Mouse (Mus musculus): ENCODE measurements around the gene Prune2. TPM values are rescaled to one million over a fixed set of nuclear protein-coding genes. Genes with fewer than 3 reads are reported as not detected.

The Prune2 gene
- polyA plus RNA-seq, 1 experiment from 2014 or later: 1.9 TPM

DNA sequence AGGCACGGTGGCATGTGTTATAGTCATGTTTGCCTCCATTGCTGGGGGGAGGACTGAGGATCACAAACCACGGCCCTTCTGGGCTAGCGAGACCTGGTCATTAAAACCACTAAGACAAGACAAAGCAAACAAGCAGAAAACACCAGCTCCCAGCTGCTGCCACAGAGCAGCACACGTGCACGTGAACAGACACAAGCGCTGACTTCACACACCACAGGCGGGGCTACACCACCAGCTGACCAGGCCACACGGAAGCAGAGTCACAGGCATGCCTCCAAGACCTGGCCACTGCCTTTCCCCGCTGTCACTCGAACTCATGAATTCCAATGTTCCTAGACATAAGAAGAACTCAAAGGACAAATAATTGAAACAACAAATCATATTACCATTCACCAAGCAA, 125.5 kb downstream of the Prune2 start:
- 88% methylated on average over 10 of the region's 10 CpGs for WGBS
- no peaks in the 10 kb centered on the region for H3K9me3 ChIP-seq
- H3K27me3 ChIP-seq (replicated peaks; ENCODE audit: low read depth, poor library complexity, severe bottlenecking): no peaks in the 10 kb centered on the region
- H3K4me3 ChIP-seq: no peak overlapping the region
- DNase-seq (ENCODE audit: low spot score): no peak
- H3K27ac ChIP-seq (replicated peaks): no peak overlapping the region
- H3K4me1 ChIP-seq: peaks cover 3% of the 10 kb centered on the region; the same call in 1 of the 2 replicates
- H3K36me3 ChIP-seq (replicated peaks): no peaks in the 10 kb centered on the region

DNA sequence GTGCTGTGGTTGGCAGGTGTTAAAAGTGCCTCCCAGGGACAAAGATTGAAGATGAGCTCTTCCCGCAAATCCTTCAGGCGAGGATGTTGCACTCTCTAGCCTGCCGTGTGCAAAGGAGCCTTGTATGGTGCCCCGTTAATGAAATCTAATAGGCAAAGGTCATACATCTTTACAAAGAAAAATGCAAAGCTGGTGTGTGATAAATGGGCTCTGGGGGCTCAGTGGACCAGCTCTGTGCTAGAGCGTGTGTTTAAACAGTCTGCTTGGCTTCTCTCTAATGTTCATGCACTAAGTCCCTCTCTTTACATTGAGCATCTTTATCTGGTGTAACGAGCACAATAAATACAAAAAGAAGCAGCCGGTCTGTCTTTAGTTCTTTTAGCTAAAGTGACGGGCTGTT, 138.1 kb downstream of the Prune2 start:
- peaks cover 13% of the 10 kb centered on the region for H3K4me1 ChIP-seq
- no peak overlapping the region for H3K4me3 ChIP-seq
- WGBS: 42% methylated on average over 8 of the region's 8 CpGs
- H3K27me3 ChIP-seq (replicated peaks; ENCODE audit: low read depth, poor library complexity, severe bottlenecking): no peaks in the 10 kb centered on the region
- no peak for DNase-seq (ENCODE audit: low spot score)
- H3K27ac ChIP-seq (replicated peaks): no peak overlapping the region
- no peaks in the 10 kb centered on the region for H3K9me3 ChIP-seq
- no peaks in the 10 kb centered on the region for H3K36me3 ChIP-seq (replicated peaks)

- no peaks in the 10 kb centered on the region for H3K36me3 ChIP-seq (replicated peaks)
- DNase-seq (ENCODE audit: low spot score): no peak
- no peak overlapping the region for H3K4me3 ChIP-seq
- no peak overlapping the region for H3K27ac ChIP-seq (replicated peaks)
- H3K27me3 ChIP-seq (replicated peaks; ENCODE audit: low read depth, poor library complexity, severe bottlenecking): no peaks in the 10 kb centered on the region
- WGBS: 88% methylated on average over 2 of the region's 2 CpGs
- H3K9me3 ChIP-seq: no peaks in the 10 kb centered on the region
- H3K4me1 ChIP-seq: peaks cover 13% of the 10 kb centered on the region
Measured at GRCm38 (mm10) chr19:17096338-17096737, 140.4 kb downstream of the Prune2 start.

DNA sequence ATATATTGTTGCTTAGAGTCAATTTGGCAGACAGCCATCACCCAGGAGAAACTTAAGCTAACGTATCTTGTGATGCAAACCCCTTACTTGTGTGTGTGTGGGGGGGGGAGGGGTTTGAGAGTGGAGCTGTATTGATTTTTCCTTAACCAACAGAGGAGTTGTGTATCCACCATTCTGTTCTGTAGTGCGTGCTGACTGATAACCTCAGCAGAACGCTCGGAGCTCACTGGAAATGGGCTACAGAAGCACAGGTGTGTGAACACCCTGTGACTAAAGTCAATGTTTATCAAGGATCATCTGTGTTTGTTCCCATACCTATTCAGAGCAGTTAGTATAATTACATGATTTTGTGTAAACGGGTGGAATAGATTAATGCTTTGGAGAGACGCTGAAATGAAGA, 141.3 kb downstream of the Prune2 start:
- no peak for DNase-seq (ENCODE audit: low spot score)
- WGBS: 84% methylated on average over 6 of the region's 6 CpGs

GRCm38 (mm10) chr19:17108782-17109181, 152.9 kb downstream of the Prune2 start:
- H3K9me3 ChIP-seq: no peaks in the 10 kb centered on the region
- no peaks in the 10 kb centered on the region for H3K36me3 ChIP-seq (replicated peaks)
- H3K4me1 ChIP-seq: no peaks in the 10 kb centered on the region
- H3K27me3 ChIP-seq (replicated peaks; ENCODE audit: low read depth, poor library complexity, severe bottlenecking): no peaks in the 10 kb centered on the region
- H3K4me3 ChIP-seq: no peak overlapping the region
- no peak overlapping the region for H3K27ac ChIP-seq (replicated peaks)
- WGBS: 85% methylated on average over 8 of the region's 8 CpGs
- no peak for DNase-seq (ENCODE audit: low spot score)

More for the DNA sequence above, 141.3 kb downstream of the Prune2 start:
- Histone ChIP-seq H3K4me1 (peaks cover 13% of the 10 kb centered on the region), H3K4me3 (no peak overlapping the region), H3K27me3 (replicated peaks; ENCODE audit: low read depth, poor library complexity, severe bottlenecking) (no peaks in the 10 kb centered on the region), H3K9me3 (no peaks in the 10 kb centered on the region), H3K36me3 (replicated peaks) (no peaks in the 10 kb centered on the region), H3K27ac (replicated peaks) (no peak overlapping the region)

DNA sequence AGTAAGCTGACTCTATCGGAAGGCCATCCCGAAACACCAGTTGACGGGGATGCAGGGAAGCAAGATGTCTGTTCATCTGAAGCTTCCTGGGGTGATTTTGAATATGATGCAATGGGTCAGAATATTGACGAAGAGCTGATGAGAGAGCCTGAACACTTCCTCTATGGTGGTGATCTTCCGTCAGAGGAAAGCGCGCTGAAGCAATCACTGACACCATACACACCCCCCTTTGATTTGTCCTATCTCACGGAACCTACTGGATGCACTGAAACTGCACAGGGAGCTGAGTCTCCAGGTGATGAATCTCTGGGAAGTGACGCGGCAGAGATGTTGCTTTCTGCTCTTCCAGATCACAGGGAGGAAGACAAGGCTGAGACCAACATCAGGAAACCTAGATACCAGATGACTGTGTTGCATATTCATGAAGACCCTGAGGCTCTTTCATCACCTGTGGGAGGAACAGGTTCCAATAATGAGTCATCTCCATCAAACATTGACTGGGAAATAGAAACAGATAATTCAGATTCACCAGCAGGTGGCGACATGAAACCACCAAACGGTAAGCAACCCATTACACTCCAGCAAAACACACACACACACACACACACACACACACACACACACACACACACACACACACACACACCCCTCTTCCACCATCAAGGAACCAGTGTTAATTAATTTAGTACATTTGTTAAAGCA, 168.3 kb downstream of the Prune2 start:
- no peaks in the 10 kb centered on the region for H3K9me3 ChIP-seq
- no peak overlapping the region for H3K27ac ChIP-seq (replicated peaks)
- DNase-seq (ENCODE audit: low spot score): peak; percentile 47
- H3K4me3 ChIP-seq: no peak overlapping the region
- WGBS: 67% methylated on average over 12 of the region's 12 CpGs
- H3K36me3 ChIP-seq (replicated peaks): no peaks in the 10 kb centered on the region
- no peaks in the 10 kb centered on the region for H3K27me3 ChIP-seq (replicated peaks; ENCODE audit: low read depth, poor library complexity, severe bottlenecking)
- no peaks in the 10 kb centered on the region for H3K4me1 ChIP-seq

DNA sequence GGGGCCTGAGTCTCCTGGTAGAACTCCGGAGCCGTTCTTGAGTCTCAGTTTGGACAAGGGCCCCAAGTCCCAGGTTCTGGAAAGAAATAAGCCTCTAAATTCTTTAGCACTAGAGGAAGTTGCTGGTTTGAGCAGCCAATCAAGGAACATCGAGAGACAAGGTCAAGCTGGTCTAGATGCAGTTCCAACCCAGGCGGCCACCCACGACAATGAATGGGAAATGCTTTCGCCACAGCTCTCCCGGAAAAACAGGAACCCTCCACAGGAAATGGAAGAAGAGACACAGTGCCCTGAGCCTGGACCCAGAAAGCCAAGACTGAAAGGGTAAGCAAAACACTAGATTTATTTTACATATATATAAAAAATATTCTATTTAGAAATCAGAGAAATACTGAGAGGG, 169.5 kb downstream of the Prune2 start:
- no peak for DNase-seq (ENCODE audit: low spot score)
- 84% methylated on average over 7 of the region's 7 CpGs for WGBS
- no peak overlapping the region for H3K27ac ChIP-seq (replicated peaks)
- H3K27me3 ChIP-seq (replicated peaks; ENCODE audit: low read depth, poor library complexity, severe bottlenecking): no peaks in the 10 kb centered on the region
- H3K36me3 ChIP-seq (replicated peaks): no peaks in the 10 kb centered on the region
- H3K4me1 ChIP-seq: no peaks in the 10 kb centered on the region
- H3K9me3 ChIP-seq: no peaks in the 10 kb centered on the region
- H3K4me3 ChIP-seq: no peak overlapping the region

- Histone ChIP-seq H3K4me3 (no peak overlapping the region), H3K9me3 (no peaks in the 10 kb centered on the region), H3K4me1 (no peaks in the 10 kb centered on the region), H3K27ac (replicated peaks) (no peak overlapping the region), H3K27me3 (replicated peaks; ENCODE audit: low read depth, poor library complexity, severe bottlenecking) (peaks cover 3% of the 10 kb centered on the region; the same call in 1 of the 2 replicates), H3K36me3 (replicated peaks) (no peaks in the 10 kb centered on the region)
- no peak for DNase-seq (ENCODE audit: low spot score)
- 87% methylated on average over 3 of the region's 3 CpGs for WGBS
Measured at GRCm38 (mm10) chr19:17130544-17130943, 174.6 kb downstream of the Prune2 start.

GRCm38 (mm10) chr19:17136677-17137460, 181.0 kb downstream of the Prune2 start:
- DNase-seq (ENCODE audit: low spot score): peak; percentile 60
- H3K27ac ChIP-seq (replicated peaks): no peak overlapping the region
- no peaks in the 10 kb centered on the region for H3K36me3 ChIP-seq (replicated peaks)
- peaks cover 30% of the 10 kb centered on the region for H3K27me3 ChIP-seq (replicated peaks; ENCODE audit: low read depth, poor library complexity, severe bottlenecking)
- peak overlapping the region; percentile 62 for H3K4me3 ChIP-seq
- 10% methylated on average over 21 of the region's 21 CpGs for WGBS
- no peaks in the 10 kb centered on the region for H3K9me3 ChIP-seq
- H3K4me1 ChIP-seq: peaks cover 5% of the 10 kb centered on the region

DNA sequence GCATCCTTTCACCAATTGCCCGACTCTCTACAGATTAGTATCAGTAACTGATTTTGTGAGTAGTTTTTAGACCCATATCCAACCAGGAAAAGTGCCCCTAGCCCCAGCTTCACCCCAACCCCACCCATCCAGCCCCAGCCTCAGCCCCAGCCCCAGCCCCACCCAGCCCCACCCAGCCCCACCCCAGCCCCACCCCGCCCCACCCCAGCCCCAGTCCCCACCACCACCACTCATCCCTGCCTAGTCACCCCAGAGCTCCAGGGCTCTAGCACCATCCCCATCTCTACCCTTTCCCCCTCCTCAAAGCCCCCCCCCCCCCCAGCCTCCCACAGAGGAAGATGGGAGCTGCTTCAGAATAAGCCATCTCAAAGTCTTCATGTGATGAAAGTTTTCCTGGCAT, 181.7 kb downstream of the Prune2 start:
- Histone ChIP-seq H3K9me3 (no peaks in the 10 kb centered on the region), H3K4me1 (peaks cover 5% of the 10 kb centered on the region), H3K27me3 (replicated peaks; ENCODE audit: low read depth, poor library complexity, severe bottlenecking) (peaks cover 30% of the 10 kb centered on the region), H3K36me3 (replicated peaks) (no peaks in the 10 kb centered on the region), H3K27ac (replicated peaks) (no peak overlapping the region), H3K4me3 (no peak overlapping the region)
- DNase-seq (ENCODE audit: low spot score): no peak
- WGBS: 22% methylated on average over 2 of the region's 2 CpGs

DNA sequence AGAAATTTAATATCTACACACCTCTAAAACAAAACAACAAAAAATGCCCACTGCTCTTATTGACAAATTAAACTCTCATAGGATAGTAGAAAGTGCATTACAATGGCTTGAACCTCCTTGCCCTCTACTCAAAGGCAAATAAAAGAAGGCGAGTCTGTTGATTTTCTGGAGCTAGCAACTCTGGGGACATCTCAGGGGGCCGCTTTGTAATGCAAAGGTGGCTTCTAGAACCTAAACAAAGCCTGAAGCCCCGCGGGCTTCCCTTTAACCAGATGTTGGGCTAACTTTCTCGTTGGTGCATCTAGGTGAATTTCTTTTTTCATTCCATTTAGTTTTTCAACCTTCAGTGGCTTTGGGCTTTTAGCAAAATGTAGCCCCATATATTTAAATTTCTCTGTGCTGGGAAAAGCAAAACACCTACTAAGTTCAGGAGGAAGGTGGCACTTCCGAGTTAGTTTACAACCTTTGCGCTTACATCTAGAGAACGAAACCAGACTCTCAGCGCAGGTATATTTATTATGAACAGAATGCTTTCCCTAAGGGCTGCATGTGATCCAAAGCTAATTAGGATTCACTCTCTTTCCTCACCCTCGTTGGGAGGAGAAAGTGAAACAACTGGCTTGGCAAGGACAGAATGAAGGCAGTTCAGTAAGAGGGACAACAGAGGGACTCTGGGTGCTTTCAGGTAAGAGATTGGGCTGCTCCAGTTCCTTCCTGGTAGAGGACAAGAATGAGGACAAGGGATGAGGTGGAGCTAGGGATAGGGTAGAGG, 182.4 kb downstream of the Prune2 start:
- Histone ChIP-seq H3K36me3 (replicated peaks) (no peaks in the 10 kb centered on the region), H3K4me3 (no peak overlapping the region), H3K9me3 (no peaks in the 10 kb centered on the region), H3K4me1 (peaks cover 5% of the 10 kb centered on the region), H3K27me3 (replicated peaks; ENCODE audit: low read depth, poor library complexity, severe bottlenecking) (peaks cover 30% of the 10 kb centered on the region), H3K27ac (replicated peaks) (no peak overlapping the region)
- no peak for DNase-seq (ENCODE audit: low spot score)
- 18% methylated on average over 10 of the region's 10 CpGs for WGBS

- no peaks in the 10 kb centered on the region for H3K9me3 ChIP-seq
- H3K27me3 ChIP-seq (replicated peaks; ENCODE audit: low read depth, poor library complexity, severe bottlenecking): peaks cover 30% of the 10 kb centered on the region
- 86% methylated on average over 12 of the region's 12 CpGs for WGBS
- H3K36me3 ChIP-seq (replicated peaks): no peaks in the 10 kb centered on the region
- H3K4me1 ChIP-seq: peaks cover 5% of the 10 kb centered on the region
- no peak for DNase-seq (ENCODE audit: low spot score)
- no peak overlapping the region for H3K27ac ChIP-seq (replicated peaks)
- H3K4me3 ChIP-seq: no peak overlapping the region
Measured at GRCm38 (mm10) chr19:17140016-17140914, 184.3 kb downstream of the Prune2 start.
